Mouse (Mus musculus) c-Kit-positive CD71-positive TER-119-negative erythroid progenitor cells, embryonic 14.5 days (primary cell): ENCODE results near the gene Ccs.
"Not testable (repeated sequence)": the region's sequence is repeated elsewhere in the genome, so short reads cannot be mapped to it uniquely, and the experiment has no call there.

Source experiments
- DNase-seq: peaks from one replicate; pipeline ENCODE4 v3.0.0-alpha.2; 2013; ENCODE audit warnings: low read depth

The Ccs gene

DNA sequence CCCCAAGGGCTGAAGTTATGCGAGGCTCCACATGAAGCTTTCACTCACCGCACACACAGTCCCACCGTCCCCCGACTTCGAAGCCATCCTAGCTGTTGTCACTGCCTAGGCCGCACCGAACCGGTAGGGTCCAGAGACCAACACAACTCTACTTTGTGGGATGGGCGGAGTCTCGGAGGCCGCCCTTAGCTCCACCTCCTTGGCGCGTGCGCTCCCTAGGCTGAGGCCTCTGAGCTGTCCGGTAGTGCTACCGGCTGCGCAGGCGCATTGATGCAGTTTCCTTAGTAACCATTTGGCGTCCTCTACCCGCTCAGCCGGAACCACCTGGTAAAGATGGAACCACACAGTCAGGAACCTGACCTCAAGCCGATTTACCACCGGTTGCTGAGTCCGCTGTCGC is at the start of gene Ccs, which contains the start of gene Ccdc87:
TSS of gene Ccs (minus strand) at position 184 of the 400 bp plus-strand sequence.
TSS of gene Ccdc87 (plus strand) at position 218 of the 400 bp plus-strand sequence.
- DNase-seq = peak; percentile 94

GRCm38 (mm10) chr19:4883961-4884360 is 44.8 kb upstream of the Ccs start:
- DNase-seq = no peak

- DNase-seq = no peak
Observed at GRCm38 (mm10) chr19:4879324-4879703, 40.2 kb upstream of the Ccs start.

- DNase-seq = peak; percentile 92
Observed at GRCm38 (mm10) chr19:4878405-4879323, 39.5 kb upstream of the Ccs start, which contains the start of gene Zdhhc24. Gene Zdhhc24, plus strand, starts transcription at chr19:4878668.

DNA sequence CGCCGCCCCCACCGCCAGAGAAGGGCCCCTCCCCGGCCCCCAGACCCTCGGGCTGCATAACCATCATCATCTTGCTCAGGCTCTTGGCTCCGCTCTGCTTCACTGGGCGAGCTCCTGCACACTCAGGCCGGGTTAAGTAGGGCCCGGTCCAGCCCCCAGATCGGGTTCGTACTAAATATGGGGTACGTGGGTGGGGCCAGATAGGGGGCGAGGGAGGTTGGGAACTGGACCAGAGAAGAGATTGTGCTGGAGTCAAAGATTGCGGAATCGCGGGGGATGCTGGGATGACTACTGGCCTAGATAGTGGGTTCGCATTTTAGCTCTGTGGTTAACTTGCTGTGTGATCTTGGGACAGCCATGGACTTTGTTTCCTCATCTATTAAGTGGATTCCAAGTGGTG is 38.7 kb upstream of the Ccs start, which contains the start of gene Actn3:
TSS of gene Actn3 (minus strand) at position 125 of the 400 bp plus-strand sequence.
- no peak for DNase-seq

GRCm38 (mm10) chr19:4876755-4877154 is 37.6 kb upstream of the Ccs start:
- DNase-seq = no peak

- no peak for DNase-seq
Observed at GRCm38 (mm10) chr19:4876241-4876640, 37.1 kb upstream of the Ccs start.

DNA sequence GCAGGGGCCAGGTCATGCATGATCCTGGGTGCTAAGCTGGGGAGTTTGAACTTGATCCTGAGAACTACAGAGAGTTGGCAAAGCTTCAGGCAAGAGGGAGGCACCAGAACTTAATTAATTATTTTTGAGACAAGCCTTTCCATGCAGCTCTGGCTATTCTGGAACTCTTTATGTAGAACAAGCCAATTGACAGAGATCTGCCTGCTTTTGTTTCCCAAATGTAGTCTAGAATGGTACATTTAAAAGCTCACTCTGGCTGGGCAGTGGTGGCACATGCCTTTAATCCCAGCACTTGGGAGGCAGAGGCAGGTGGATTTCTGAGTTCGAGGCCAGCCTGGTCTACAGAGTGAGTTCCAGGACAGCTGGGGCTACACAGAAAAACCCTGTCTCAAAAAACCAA is 35.5 kb upstream of the Ccs start:
- not testable (repeated sequence) for DNase-seq

GRCm38 (mm10) chr19:4865147-4865546 is 26.0 kb upstream of the Ccs start:
- no peak for DNase-seq

DNA sequence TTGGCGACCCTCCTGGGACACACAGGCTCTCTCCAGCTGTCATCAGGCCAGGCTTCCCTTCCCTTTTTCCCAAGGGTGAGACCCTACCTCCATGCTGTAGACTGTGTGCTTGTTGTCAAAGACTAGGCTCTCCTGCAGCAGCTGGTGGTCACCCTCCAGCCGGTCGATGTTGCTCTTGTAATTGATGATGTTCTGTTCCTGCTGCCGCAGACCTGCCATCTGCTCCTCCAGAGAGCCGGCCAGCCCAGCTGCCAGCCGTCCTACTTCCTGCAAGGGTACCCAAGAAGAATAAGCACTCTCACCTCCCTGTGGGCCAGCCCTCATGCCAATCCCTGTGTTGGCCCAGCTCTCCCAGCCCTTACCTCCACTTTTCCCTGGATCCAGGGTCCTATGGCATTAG is 23.9 kb upstream of the Ccs start:
- DNase-seq = no peak

- DNase-seq = peak; percentile 79
Observed at GRCm38 (mm10) chr19:4859081-4859480, 19.9 kb upstream of the Ccs start.

GRCm38 (mm10) chr19:4855951-4856350 is 16.8 kb upstream of the Ccs start:
- no peak for DNase-seq

- DNase-seq = no peak
Observed at GRCm38 (mm10) chr19:4855470-4855820, 16.3 kb upstream of the Ccs start.

- DNase-seq = no peak
Observed at GRCm38 (mm10) chr19:4854552-4855469, 15.7 kb upstream of the Ccs start, which contains the start of gene Ctsf. Gene Ctsf, plus strand, starts transcription at chr19:4855130.

- no peak for DNase-seq
Observed at GRCm38 (mm10) chr19:4850281-4850680, 11.1 kb upstream of the Ccs start.

DNA sequence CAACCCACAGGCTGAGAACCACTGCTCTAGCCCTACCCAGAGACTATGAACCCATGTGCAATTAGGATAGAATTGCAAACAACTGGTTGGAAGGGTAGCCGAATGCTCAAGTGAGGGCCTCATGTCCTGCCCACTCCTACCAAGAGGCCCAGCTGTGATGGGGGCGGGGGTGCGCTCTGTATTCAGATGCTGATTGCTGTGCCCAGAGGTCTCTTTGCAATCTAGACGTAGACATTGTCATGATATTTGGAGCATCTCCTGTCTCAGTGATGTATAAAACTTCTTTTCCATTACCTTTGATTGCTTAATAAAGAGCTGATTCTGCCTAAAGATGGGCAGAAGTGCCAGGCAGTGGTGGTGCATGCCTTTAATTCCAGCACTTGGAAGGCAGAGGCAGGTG is 10.7 kb upstream of the Ccs start:
- no peak for DNase-seq

DNA sequence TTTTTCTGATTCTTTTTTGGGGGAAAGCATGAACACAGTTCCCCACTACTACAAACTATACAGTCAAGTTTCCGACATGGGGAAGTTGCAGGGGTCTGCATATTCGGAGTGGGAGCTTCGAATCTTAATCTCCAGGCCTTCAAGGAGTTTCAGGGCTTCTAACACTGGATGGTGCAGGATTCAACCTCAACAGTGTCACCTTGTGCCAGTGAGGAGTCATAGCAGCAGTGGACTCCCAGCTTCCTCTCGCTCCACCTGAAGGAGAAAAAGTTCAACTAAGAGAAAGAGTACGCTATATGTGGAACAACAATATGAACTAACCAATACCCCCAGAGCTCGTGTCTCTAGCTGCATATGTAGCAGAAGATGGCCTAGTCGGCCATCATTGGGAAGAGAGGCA is 8.4 kb upstream of the Ccs start:
- DNase-seq = no peak

GRCm38 (mm10) chr19:4845846-4846245 is 6.7 kb upstream of the Ccs start:
- DNase-seq = peak; percentile 71

- DNase-seq = no peak
Observed at GRCm38 (mm10) chr19:4842611-4843010, 3.5 kb upstream of the Ccs start.

GRCm38 (mm10) chr19:4840848-4841247 is 1.7 kb upstream of the Ccs start:
- no peak for DNase-seq

DNA sequence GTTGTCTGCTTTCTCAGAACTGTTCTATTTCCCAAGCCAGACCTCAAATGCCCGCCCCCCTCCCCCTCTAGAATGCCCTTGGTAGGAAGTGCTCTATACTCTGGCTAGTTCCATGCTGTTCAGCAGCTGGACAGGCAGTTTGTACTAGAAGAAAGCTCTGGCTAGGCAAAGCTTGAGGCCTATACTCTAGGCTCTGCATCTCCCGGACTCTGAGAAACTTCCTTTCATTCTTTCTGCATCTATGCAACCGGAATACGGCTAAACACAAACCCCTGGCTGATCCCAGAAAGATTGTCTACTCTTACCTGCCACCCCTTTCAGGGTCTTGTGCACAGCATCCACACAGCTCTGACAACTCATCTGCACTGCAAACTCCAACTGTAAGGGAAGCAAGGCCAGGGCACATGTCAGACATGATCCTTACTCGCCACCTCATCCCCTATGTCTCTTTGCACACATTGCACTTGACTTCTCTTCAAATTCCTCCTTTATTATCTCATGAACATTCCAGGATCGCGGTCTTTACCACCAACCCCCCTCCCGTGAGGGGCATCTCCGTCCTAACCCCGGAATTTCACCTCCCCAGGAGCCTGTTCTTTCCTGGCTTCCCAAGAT is 499 bp downstream of the Ccs start:
- DNase-seq = no peak

DNA sequence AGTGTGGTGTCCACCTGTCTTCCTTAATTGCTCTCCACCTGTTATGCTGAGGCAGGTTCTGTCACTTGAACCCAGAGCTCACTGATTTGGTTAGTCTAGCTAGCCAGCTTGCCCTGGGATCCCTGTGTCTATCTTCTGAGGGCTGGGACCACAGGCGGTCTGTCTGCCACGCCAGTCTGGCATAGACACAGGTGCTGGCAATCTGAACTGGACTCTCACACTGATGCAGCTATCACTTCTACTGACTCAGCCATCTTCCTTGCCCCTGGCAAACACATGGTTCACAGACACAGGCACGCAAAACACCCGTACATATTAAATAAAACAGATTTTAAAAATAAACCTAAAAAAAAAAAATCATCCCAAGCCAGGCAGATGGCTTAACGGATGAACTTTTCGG is 2.1 kb downstream of the Ccs start:
- DNase-seq = no peak
